Mouse (Mus musculus): ENCODE results near the gene Galnt3.

DNA sequence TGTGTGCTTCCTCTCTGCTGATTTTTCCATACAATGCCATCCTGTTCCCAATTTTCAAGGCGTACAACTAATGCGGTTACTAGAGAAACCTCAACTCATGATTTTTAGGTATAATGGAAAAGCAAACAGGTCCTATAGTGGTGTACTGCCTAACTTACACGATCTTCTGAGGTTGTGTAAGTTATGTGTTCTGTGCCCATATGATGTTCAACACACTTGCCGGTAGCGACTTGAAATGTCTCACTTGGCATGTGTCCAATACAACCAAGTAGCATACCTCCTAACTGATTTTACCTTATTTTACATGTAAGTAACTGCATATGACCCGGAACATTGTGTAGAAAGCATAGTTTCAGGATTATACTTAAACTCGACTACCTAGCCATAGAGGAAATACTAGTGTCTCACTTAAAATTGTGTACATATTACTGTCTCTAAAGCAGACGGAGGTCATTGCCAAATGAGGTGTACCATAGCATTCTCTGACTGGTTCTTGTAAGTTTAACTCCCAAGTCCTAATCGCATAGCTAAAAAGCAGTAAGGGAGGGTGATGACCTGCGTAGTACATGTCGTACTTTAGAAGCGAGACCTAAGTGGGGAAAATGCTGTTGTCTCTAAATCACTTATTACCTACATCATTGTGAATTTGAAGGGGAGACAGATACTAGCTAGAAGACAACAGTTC is 80.2 kb downstream of the Galnt3 start:
- TF ChIP-seq GATA1 (IDR thresholded peaks at IDR 0.05; ENCODE audit: borderline replicate concordance, low read length) (no peak), FLI1 (IDR thresholded peaks at IDR 0.05; ENCODE audit: low read length) (no peak)
